In the genomic region with DNA sequence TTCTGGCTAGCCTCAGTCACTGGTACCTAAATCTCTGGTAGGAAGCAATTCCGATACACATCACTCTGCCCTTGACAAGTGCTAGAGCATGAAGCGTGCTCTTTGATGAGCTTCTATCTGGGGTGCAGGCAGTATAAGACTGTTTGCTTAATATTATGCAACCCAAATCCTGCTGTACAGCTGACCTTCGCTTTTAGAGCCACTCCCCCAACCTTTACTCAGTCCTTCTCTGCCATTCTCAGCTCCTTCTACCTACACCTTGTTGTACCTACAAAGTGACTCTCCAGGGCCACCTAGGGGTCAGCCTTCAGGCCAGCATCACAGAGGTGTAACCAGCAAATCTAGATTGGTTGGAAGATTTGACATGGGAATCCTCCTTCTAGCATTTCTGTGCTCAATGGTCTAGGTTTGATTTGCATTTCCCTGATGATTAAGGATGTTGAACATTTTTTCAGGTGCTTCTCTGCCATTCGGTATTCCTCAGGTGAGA, we compare ENCODE assay signal across 2 mouse cellular contexts.
TF ChIP-seq lines count a peak whose summit lies in the region.

No protein-coding gene starts in this region.

TF ChIP-seq in CH12.LX, 34 proteins besides CTCF, POLR2A, EP300 and RAD21:
- TF ChIP-seq HCFC1 (IDR thresholded peaks at IDR 0.05; ENCODE audit: low read depth, low read length) (no peak), SMC3 (IDR thresholded peaks at IDR 0.05; ENCODE audit: low read depth, low read length) (peak; percentile 28; the same call in 1 of the 2 replicates)
TF ChIP-seq in CH12.LX: peak in this region for 1.

TF ChIP-seq in MEL, 35 proteins besides CTCF, POLR2A, EP300 and RAD21:
- TF ChIP-seq TCF12 (IDR thresholded peaks at IDR 0.05; ENCODE audit: low read depth, low read length), result no peak
- TF ChIP-seq SIN3A (IDR thresholded peaks at IDR 0.05; ENCODE audit: low read length), result no peak
